Mouse (Mus musculus): ENCODE measurements around the gene Acot3.
"Not testable (repeated sequence)": the region's sequence is repeated elsewhere in the genome, so short reads cannot be mapped to it uniquely, and the experiment has no call there.

The Acot3 gene

DNA sequence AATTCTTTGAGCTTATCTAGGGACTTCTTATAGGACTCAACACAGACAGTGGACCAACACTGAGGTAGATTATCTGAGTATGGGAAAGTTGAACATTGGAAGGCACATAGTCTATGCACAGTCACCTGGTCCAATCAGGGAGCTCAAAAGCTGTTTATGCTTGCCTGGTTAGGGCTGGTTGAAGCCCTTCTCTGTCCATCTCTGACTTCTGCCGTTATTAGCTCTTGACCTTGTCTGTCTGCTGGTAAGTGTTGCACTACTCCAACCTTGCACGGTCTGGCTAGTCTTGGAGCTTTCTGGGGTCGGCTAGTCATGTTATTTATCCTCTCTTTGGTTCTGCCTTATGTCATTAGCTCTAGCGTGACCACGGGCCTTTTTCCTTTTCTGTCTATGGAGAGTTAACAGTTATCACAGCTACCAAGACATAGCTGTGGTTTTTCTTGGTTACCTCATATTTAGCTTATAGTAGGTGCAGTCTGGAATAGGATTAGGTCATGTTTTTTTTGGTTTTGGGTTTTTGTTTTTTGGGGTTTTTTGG, at the start of gene Acot3:
Gene Acot3 (plus strand): TSS at position 208 of the 538 bp plus-strand sequence.
- no peak for DNase-seq

DNA sequence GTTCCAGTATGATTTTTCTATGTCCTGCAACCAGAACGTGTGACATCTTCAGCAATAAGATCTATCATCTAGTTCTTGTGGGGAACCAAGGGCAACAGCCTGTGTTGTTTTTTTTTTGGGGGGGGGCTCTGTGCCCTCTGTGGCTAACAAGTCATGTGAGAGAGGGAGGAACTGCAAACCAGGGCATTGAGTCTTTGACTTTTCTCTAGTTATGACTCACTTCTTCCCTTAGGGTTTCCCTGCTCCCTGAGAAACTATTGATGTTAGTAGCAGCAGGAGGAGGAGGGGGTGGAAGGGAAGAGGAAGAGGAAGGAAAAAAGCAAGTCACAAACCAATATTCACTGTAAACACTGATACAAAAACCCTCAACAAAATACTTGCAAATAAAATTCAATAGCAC, 48.1 kb upstream of the Acot3 start:
- no peak for DNase-seq

DNA sequence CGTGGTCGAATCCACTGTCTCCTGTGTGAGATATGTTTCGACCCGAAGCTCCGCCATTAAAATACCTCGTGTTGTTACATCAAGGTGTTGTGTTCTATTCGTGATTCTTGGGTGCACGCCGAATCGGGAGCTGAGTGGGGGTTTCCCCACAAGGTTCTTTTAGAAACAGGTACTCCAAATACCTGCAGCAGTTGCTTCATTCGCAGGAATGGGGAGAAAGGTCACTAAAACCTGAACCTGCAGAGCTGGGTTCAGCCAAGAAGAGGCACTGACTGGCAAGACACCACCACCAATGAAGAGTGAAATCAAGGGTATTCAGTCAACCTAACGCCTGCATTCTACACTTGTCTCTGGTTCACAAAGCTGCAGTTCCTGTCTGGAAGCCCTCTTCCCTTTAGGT, 43.7 kb upstream of the Acot3 start:
- DNase-seq = no peak

DNA sequence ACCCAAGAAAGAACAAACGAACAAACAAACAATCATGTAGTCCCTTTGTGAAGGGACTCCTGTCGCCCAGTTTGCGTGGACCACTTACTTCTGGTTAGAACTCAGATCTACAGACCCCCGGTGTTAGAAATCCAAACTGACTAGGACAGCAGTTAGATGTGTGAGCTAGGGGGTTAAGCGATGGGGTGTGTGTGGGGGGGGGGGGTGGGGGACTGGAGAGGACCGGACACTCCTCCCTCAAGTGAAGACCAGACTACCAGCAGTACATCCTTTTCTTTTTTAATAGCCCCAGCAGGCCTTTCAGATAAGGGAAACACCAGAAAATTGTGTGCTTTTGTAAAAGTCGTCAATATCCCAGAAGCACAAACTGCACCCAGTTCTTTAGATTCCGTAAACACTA, 43.2 kb upstream of the Acot3 start:
- no peak for DNase-seq

DNA sequence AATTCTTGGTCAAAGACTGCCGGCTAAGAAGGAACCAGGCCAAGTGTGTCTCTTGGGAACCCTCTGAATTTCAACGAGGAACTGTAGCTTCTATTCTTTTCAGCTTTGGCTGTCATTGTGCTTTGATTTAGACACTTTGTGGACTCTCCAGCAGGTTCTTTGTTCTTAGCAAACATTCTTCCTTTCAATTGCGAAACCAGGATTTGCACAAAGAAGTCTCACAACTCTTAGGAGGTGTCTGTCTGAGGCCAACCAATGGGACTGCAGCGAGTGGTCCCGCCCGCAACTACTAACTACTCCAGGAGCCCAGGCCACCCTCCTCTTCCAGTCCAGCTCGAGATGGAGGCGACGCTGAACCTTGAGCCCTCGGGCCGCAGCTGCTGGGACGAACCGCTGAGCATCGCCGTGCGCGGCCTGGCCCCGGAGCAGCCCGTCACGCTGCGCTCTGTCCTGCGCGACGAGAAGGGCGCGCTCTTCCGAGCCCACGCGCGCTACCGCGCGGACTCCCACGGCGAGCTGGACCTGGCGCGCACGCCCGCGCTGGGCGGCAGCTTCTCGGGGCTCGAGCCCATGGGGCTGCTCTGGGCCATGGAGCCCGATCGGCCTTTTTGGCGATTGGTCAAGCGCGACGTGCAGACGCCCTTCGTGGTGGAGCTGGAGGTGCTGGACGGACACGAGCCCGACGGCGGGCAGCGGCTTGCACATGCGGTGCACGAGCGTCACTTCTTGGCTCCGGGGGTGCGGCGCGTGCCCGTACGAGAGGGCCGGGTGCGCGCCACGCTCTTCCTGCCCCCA, 42.6 kb upstream of the Acot3 start, which contains the start of gene Acot1:
Gene Acot1 (plus strand): TSS at position 320 of the 795 bp plus-strand sequence.
- DNase-seq = peak; percentile 31 to 54

DNA sequence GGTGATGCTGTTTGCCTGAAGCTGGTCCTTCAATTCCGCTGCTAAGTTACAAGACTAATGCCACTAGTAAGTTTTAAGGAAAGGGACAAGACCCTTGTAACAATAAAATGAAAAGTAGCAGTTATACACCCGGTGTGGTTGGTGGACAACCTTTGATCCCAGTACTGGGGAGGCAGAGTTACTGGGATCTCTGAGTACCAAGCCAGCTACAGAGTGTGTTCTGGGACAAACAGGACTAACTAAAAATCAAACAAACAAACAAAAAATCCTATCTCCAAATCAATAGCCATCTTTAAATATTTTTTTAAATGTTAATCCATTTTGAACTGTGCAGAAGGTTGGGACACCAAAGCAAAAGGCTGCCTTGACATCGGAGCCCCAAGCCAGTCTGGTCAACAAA, 41.7 kb upstream of the Acot3 start:
- DNase-seq = no peak

DNA sequence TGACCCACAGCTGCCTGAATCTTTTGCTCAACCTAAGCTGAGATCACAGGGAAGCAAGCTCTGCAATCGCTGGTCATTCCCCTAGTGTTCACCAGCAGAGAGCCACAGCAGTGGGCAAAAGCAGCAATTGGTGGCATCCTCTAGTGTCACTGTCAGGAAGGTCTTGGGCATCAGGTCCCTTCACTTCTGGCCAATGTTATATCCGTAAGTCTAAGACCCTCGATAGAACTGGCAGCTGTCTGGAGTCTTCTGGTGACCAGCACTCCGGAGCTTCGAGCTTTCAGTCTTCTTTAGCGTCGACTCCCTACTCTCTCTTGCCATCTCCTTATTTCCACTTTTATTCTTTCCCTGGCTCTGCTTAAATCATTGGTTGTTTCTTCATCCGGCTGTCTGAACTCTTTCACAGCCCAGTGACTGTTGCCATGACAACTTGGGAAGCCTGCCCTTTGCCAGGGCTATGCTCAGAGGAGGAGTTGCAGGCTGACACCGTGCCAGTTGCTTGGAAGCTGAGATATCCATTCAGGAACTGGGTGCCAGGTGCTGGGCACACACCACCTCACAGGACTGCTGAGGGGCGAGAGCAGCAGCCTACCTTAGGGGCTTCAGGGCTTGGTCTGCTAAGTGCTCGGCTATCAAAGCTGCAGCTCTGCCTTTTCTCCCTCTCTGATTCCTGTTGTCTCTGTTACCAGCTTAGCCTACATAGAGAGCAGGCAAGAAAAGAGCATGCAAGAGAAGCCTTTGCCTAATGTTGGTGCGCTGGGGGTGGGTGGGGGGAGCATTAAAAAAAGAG, 40.5 kb upstream of the Acot3 start:
- DNase-seq = no peak

DNA sequence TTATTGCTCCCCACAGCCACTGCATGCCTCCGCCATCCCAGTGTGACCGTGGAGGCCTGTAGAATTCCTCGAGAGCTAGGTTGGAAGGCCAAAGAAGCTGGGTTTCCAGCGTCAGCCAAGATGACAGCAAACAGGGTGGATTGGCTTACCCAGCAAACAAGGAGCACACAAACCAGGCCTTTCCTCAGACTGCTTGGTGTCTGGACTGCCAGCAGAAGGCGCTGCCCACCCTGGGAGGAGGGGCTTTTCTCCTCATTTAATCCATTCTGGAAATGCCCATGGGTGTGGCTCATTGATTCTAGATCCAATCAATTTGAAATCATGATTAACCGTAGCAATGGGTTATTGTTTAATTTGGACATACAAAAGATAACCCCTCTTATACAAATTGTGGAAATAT, 38.8 kb upstream of the Acot3 start:
- no peak for DNase-seq

DNA sequence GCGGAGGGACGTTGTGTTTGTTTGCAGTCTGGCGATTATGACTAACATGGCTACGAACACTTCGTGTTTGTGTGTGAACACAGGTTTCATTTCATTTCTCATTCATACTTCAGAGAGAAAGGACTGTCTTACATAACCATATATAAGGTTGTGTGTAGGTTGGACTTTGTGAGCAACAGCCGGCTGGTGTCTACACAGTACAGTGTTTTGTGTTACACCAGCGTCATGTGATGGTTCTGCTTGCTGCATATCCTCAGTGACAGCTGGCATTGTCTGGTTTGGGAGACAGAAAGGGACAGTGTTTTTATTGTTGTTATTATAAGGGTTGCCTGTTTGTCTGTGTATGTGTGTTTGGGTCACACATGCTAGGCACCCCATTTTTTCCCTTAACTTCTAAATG, 38.2 kb upstream of the Acot3 start:
- no peak for DNase-seq

DNA sequence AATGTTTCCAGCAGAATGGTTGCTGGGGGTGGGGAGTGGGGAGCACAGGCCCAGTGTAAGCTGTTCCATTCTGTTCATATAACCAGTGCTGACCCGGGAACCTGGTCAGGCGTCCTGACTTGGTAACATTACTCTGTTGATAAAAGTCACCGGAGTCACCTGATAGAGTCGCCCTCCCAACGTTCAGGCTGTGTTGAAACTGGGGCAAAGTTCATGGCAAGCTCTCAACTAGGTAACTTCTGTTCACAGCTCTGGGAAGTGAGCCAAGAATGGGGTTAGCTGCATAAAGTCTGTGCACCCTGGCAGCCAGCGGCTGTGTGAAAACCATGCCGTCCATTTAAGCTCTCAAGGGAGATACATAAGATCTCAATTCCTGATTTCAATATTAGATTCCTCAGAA, 31.4 kb upstream of the Acot3 start:
- DNase-seq = peak in 1 of 2 experiments; percentile 8

DNA sequence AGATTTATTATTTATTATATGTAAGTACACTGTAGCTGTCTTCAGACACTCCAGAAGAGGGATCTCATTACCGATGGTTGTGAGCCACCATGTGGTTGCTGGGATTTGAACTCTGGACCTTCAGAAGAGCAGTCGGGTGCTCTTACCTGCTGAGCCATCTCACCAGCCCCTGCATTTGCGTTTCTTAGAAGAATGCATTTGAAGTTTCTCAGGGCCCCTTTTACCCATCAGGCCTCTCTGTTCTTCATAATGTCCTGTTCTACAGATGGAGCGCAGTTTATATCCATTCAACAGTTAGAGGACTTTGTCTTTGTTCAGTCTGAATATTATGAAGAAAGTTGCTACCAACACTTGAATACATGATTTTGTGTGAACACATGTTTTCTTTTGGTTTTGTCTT, 29.7 kb upstream of the Acot3 start:
- DNase-seq = not testable (repeated sequence)

DNA sequence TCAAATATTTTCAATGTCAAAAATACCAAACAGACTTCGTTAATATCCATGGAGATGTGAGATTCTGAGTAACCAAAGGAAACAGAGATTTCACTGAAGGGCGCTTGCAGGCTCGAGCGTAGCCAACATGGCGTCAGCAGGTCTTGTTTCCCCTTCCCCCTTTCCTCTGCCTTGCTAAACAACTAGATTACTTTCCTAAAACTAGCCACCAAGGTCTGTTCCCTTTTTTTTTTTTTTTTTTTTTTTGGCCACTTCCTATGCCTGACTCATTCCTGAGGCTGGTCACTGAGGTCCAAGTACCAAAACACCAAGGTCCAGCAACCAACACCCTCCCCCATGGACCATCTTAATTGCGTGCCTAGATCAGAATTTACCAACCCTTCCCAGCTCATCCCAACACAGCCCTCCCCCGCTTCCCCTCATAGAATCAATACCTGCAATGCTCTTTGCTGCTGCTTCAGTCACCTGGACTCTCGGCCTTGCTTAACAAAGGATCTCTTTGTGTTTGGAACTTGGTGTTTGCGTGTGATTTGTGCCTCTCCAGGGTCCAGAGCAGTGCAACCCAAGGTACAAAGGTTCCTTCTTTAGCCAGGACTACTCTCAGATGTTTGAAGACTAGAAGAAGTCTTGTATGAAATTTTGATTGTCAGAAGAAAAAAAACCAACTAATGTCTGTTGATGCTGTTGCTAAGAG, 28.7 kb upstream of the Acot3 start:
- DNase-seq = no peak

DNA sequence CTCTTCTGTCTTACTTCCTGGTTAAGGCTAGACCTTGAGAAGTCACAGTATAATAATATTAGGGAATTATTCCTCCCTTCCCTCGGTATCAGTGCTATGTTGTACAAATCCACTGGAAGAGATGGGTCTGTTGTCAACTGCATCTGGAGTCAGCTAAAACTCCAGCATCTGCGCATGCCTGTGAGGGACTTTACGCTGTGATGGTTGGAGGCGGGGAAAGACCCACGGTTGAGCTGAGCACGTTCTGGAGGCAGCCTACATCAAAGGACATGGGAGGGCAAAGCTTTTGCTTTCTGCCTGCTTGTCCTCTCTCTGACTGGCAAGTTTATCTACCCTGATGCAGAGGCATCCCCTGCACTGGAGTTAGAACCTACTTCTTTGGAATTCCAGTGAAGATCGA, 26.1 kb upstream of the Acot3 start:
- no peak for DNase-seq

DNA sequence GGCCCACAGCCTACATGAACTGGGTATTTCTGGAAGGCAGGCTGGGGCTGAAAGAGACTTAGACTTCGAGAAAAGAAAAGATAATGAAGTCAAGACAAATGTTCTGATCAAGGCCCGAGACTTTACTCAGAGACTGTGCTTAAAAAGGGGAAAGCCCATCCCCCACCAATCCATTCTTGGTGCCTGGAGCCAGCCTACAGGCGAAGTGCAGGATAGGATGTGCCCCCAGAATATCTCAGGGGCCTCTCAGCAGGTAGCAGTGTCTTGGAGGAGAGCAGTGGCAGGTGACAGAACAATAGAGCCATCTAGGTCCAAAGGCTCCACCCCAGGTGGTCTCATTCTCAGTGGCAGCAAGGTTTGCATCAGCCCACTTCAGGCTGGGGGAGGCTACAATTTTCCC, 23.6 kb upstream of the Acot3 start:
- not testable (repeated sequence) for DNase-seq

DNA sequence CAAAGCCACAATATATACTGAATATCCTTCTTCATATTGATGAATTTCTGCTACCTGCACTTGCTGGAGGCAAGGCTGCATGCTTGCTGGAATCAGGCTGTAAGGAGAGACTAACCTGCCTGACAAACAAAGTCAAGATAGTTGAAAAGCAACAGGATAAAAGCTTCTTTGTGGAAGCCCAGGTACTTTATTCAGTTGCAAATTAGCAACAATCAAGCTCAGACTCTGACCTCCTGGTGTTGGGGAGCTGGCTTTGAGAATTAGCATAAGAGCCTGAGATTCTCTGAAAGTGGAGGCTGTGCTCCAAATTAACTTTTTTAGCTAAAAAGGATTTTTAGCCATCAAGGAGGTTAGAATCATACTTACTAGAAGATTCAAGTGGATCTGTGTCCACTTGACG, 22.9 kb upstream of the Acot3 start:
- not testable (repeated sequence) for DNase-seq

DNA sequence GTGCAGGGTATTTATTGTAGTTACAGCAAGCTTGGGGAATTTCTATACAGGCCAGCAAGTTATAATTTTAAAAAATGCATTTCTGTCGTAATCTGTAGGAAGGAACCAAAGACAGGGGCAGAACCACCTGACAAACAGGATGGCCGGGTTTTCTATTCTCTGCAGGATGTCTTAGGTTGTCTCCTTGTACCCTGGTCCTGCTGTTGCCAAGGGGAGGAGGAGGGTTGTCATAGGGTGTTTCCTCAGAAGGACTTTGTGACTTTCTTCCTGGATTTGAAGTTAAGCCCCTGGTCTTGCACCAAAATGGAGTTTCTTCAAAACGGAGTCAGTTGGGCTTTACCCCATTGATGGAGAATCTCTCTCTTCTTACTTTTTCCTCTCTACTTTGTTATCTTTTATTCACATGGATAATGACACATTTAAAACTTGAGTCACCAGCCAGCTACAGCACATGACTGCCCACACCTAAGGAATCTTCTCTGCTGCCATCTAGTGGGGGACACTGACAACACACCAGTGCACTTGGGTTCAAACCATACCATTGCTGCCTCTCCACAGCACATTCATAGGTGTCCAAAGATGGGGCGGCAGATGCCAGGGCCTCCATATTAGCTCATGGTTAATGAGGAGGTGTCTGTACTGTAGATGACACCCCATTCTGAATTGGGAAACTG, 21.1 kb upstream of the Acot3 start:
- peak; percentile 48 to 64 for DNase-seq

DNA sequence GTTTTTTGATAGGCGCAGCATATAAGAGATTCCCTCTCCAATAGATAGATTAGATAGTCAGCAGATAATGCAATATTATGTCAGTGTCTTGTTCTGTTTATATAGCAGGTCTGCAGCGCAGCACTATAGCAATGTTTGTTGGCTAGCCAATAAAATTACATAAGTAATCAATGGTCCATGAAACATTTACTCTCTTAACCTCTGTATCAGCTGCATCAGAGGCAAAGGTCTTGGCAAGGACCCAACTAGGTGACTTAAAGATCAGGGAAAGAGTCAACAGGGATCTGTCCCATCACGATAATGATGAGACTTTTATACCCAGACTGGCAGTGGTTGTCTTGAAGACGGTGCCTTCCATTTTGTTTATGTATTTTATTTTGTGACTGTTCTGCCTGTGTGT, 19.1 kb upstream of the Acot3 start:
- no peak for DNase-seq

DNA sequence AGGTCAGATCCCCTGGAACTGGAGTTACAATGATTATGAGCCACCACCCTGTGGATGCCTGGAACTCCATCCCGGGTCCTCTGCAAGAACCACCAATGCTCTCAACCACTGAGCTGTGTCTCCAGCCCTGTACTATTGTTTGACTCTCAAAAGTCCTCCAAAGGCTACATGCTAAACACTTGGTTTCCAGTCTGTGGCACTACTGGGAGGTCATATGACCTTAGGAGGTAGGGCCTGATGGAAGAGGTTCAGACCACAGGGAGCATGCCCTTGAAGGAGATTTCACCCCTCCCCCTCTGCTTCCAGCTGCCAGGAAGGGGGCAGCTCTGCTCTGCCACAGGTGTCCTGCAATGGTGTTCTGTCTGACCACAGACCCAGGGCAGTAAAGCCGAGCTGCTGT, 18.6 kb upstream of the Acot3 start:
- DNase-seq = not testable (repeated sequence)

DNA sequence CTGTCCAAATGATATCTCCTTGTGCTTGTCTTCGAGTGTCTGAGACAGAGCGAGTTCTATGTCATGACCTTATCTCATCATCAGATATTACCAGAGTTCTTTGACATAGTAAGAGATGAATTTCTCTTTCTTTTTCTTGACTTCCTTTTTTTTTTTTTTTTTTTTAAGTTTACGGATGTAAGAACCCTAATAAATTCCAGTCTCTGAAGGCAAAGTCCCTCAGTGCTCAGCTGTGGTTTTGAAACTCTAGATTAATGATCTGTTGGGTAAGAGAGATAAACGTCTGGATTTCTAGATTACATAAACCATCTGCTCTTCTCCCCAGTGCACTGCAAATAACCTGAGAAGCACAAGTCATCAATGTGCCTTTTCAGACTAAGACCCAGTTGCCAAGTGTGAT, 17.8 kb upstream of the Acot3 start:
- no peak for DNase-seq

DNA sequence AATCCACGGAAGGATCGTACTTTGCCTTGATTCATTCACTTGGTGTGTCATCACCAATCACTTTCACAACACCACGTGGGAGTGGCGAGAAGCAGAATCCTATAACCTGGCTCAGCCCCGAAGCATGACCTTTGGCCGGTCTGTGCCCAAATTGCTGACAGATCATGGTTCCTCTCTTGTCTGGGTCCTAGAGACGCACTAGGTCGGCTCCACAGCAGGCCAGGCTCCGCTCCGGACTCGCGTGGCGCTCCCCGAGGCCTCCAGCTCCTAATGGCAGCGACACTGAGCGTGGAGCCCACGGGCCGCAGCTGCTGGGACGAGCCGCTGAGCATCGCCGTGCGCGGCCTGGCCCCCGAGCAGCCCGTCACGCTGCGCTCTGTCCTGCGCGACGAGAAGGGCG, 13.7 kb upstream of the Acot3 start, which contains the start of gene Acot4:
Gene Acot4 (plus strand): TSS at position 139 of the 400 bp plus-strand sequence.
- not testable (repeated sequence) for DNase-seq

DNA sequence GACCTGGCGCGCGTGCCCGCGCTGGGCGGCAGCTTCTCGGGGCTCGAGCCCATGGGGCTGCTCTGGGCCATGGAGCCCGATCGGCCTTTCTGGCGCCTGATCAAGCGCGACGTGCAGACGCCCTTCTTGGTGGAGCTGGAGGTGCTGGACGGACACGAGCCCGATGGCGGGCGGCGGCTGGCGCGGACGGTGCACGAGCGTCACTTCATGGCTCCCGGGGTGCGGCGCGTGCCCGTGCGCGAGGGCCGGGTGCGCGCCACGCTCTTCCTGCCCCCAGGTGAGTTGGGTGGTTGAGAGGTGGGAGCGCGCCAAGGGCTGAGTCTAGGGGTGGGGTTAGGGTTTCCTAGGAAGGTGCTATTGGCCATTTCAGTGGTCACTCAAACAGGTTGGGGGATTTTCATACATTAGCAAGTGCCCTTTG, 13.2 kb upstream of the Acot3 start, which contains the start of gene Gm49366:
Gene Gm49366 (plus strand): TSS at position 245 of the 421 bp plus-strand sequence.
- DNase-seq = peak; percentile 2 to 13

DNA sequence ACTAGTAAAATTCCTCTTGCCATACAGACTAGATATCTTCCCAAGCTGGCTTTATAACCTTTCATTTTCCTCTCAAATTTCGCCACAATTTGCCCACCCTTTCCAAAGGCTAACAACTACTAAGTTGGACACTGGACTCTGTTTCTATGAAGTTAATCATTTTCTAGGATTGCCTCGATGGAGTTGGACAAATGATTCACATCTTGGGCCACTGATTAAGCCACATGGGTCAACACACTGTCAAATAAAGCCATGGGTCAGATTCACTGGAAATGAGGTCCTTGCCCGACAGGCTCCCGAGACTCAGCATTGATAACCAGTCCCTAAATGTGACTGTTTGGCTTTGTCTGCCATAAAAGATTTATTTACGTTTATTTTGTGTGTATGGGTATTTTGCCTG, 9.7 kb upstream of the Acot3 start:
- DNase-seq = no peak

Measured in thymus, postnatal 36 days (tissue).